Mouse (Mus musculus) mouse embryonic stem cell (cell line): ENCODE measurements around the gene Rbm34.

Source experiments
- in situ Hi-C, 2 experiments: fragments of 300-500 bp; cut with MboI; formaldehyde crosslinking; loops; 1 replicate in 1 of 2; 3 replicates in 1 of 2; pipeline ENCODE4 v1.14.3; 2019 to 2020; ENCODE audit warnings: low sequenced_read_pairs in 2 of 2, low pct_unique_long_range_greater_than_20kb in 1 of 2, mixed read lengths in 1 of 2; ENCODE audit not compliant: unreplicated experiment in 1 of 2

Gene Rbm34

GRCm38 (mm10) chr8:126907374-126907773, 63.5 kb downstream of the Rbm34 start:
- in situ Hi-C loops: loop anchor here in 1 of 2 experiments (25.0 kb wide), 1 partner anchor 645 kb away; no protein-coding TSS in a partner anchor

GRCm38 (mm10) chr8:126905387-126905786, 65.5 kb downstream of the Rbm34 start:
- in situ Hi-C loops: loop anchor here in 1 of 2 experiments (25.0 kb wide), 1 partner anchor 643 kb away; no protein-coding TSS in a partner anchor

DNA sequence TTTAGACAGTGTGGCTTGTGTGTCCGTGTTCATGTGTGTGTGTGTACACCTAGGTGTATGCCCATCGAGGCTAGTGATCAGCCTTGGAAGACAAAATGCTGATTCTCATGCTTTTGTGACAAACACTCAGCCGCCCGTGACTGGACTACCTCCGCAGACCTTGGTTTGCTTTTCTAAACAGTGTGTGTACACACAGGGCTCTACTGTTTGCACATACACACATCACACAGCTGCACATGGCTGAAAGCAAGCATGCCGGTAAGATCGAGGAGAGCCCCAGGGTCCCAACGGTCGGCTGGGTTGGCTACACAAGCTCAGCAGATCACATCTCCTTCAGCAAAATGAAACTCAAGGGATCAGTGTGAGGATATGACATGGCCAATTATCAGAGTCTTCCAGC, 66.9 kb downstream of the Rbm34 start:
- in situ Hi-C loops: loop anchor here in 1 of 2 experiments (25.0 kb wide), 1 partner anchor 642 kb away; no protein-coding TSS in a partner anchor

GRCm38 (mm10) chr8:126903224-126903895, 67.5 kb downstream of the Rbm34 start:
- in situ Hi-C loops: loop anchor here in 1 of 2 experiments (25.0 kb wide), 1 partner anchor 641 kb away; no protein-coding TSS in a partner anchor

- in situ Hi-C loops: loop anchor here in 1 of 2 experiments (25.0 kb wide), 1 partner anchor 639 kb away; no protein-coding TSS in a partner anchor
These were observed 69.3 kb downstream of the Rbm34 start for GRCm38 (mm10) chr8:126901612-126902011.

GRCm38 (mm10) chr8:126901049-126901448, 69.8 kb downstream of the Rbm34 start:
- in situ Hi-C loops: loop anchor here in 1 of 2 experiments (25.0 kb wide), 1 partner anchor 639 kb away; no protein-coding TSS in a partner anchor
